Mouse (Mus musculus) lung, embryonic 15.5 days (tissue): Measurements from ENCODE around the gene Cadm2. TPM values are rescaled to one million over a fixed set of nuclear protein-coding genes. Genes with fewer than 3 reads are reported as not detected.

Experiments used
- ATAC-seq: fragments of 200-750 bp; cut with Nextera tagmentation; 2 replicates; pipeline ENCODE4 v1.8.0; 2017; ENCODE audit warnings: moderate number of reproducible peaks, borderline replicate concordance; ENCODE audit not compliant: low FRiP score, low TSS enrichment; ENCODE audit errors: extremely low read depth
- H3K27ac ChIP-seq: fragments of 300-500 bp; sonication (generic); 2 replicates; pipeline ENCODE4 v1.5.1; 2015; ENCODE audit warnings: moderate library complexity, mild to moderate bottlenecking, inconsistent platforms
- H3K27me3 ChIP-seq: fragments of 300-500 bp; sonication (generic); 2 replicates; pipeline ENCODE4 v1.6.1; 2015; ENCODE audit warnings: inconsistent platforms
- H3K36me3 ChIP-seq: fragments of 300-500 bp; sonication (generic); 2 replicates; pipeline ENCODE4 v1.6.1; 2015; ENCODE audit warnings: inconsistent platforms
- H3K4me1 ChIP-seq: fragments of 300-500 bp; sonication (generic); 2 replicates; pipeline ENCODE4 v1.6.1; 2015; ENCODE audit warnings: inconsistent platforms
- H3K4me2 ChIP-seq: fragments of 300-500 bp; sonication (generic); 2 replicates; pipeline ENCODE4 v1.6.1; 2015; ENCODE audit warnings: inconsistent platforms, mild to moderate bottlenecking, moderate library complexity
- H3K4me3 ChIP-seq: fragments of 300-500 bp; sonication (generic); 2 replicates; pipeline ENCODE4 v1.5.1; 2015; ENCODE audit warnings: mild to moderate bottlenecking, inconsistent platforms
- H3K9ac ChIP-seq: fragments of 300-500 bp; sonication (generic); 2 replicates; pipeline ENCODE4 v1.6.1; 2015; ENCODE audit warnings: inconsistent platforms
- H3K9me3 ChIP-seq: fragments of 300-500 bp; sonication (generic); 2 replicates; pipeline ENCODE4 v1.6.1; 2016; ENCODE audit warnings: inconsistent platforms
- WGBS: fragments of 180-500 bp; shearing (Covaris S2); methylation state at CpG from one replicate; pipeline ENCODE4 v1.1.7; 2015; 5-methylcytosine and 5-hydroxymethylcytosine counted together
- polyA plus RNA-seq: library from polyadenylated mRNA; unstranded; fragments of >200 nt; fragmentation: Nextera tagmentation; extraction: Ambion mirVana; gene quantifications from 2 replicates; pipeline ENCODE4 v1.2.1, GENCODE M21; 2015

Gene Cadm2
- polyA plus RNA-seq, 1 experiment from 2014 or later = 0.74 TPM

DNA sequence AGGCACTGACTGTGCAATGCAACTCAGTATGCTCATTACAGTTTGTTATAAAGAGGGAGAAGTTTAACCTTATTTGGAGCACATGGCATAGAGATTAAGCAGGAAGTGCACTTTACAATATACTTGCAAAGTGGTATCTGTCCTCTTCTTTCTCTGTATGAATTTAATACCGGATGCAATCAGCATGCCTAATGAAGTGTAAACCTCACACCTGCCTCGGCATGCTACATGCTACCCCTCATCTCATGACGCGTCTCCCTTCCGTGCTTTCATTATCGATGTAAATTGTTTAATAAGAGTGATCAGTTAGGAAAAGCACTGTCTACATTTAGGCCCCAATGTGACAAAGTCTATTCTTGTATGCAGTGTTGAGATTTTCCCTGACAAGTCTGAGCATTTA, 633.0 kb downstream of the Cadm2 start:
- H3K9me3 ChIP-seq = no peaks in the 10 kb centered on the region
- no peak overlapping the region for H3K4me2 ChIP-seq
- no peaks in the 10 kb centered on the region for H3K36me3 ChIP-seq
- no peak overlapping the region for H3K27ac ChIP-seq
- no peak overlapping the region for H3K4me3 ChIP-seq
- no peaks in the 10 kb centered on the region for H3K27me3 ChIP-seq
- no peak overlapping the region for H3K9ac ChIP-seq
- H3K4me1 ChIP-seq = no peaks in the 10 kb centered on the region
- ATAC-seq = no peak
- WGBS = 88% methylated on average over 6 of the region's 6 CpGs

- Histone ChIP-seq H3K4me3 (no peak overlapping the region), H3K4me2 (no peak overlapping the region), H3K9ac (no peak overlapping the region), H3K36me3 (no peaks in the 10 kb centered on the region), H3K27ac (no peak overlapping the region), H3K4me1 (no peaks in the 10 kb centered on the region), H3K9me3 (no peaks in the 10 kb centered on the region), H3K27me3 (no peaks in the 10 kb centered on the region)
- 58% methylated on average over 7 of the region's 7 CpGs for WGBS
- ATAC-seq = no peak
Measured at GRCm38 (mm10) chr16:66986879-66987278, 633.8 kb downstream of the Cadm2 start.

DNA sequence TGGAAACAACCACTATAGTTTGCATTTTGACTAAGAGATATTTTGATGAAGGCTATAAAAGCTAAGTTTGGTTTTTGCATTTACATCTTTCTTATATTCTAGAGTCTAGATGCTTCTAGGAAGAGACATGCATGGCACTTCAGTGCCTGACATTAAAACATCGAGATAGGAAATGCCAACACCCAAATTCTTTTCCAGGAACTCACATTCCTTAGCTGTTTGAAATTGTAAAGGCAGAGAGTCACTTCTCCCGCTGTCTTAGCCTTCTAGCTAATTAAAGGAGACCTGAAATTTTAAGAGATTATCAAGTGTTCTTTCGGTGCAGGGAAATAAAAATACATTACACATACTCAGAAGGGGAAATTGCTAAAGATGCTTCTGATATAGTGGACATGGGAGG, 649.8 kb downstream of the Cadm2 start:
- Histone ChIP-seq H3K4me3 (no peak overlapping the region), H3K4me2 (no peak overlapping the region), H3K27me3 (no peaks in the 10 kb centered on the region), H3K4me1 (no peaks in the 10 kb centered on the region), H3K27ac (no peak overlapping the region), H3K9me3 (no peaks in the 10 kb centered on the region), H3K36me3 (no peaks in the 10 kb centered on the region), H3K9ac (no peak overlapping the region)
- no peak for ATAC-seq
- 27% methylated on average over 3 of the region's 3 CpGs for WGBS

GRCm38 (mm10) chr16:66969520-66970144, 651.1 kb downstream of the Cadm2 start:
- no peak overlapping the region for H3K27ac ChIP-seq
- no peak overlapping the region for H3K4me3 ChIP-seq
- H3K4me2 ChIP-seq = no peak overlapping the region
- H3K36me3 ChIP-seq = no peaks in the 10 kb centered on the region
- no peak for ATAC-seq
- H3K9ac ChIP-seq = no peak overlapping the region
- no peaks in the 10 kb centered on the region for H3K27me3 ChIP-seq
- 69% methylated on average over 11 of the region's 11 CpGs for WGBS
- no peaks in the 10 kb centered on the region for H3K4me1 ChIP-seq
- H3K9me3 ChIP-seq = no peaks in the 10 kb centered on the region

DNA sequence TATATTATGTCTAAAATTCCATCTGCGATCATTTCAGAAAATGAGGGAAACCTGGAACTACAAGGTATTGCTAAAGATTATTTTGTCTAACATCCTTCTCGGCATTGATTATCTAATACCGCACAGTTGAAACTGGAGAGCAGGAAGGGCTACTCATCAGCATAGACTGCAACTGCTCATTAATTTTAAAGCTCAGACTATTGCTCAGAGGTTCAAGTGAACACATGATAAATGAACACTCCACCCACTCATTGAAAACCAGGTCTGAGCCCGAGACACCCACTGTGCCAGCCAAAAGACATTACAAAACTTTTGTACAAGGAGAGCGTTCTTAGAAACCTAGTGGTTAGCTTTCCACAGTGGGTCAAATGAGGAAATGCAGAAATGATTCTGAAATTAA, 652.4 kb downstream of the Cadm2 start:
- 74% methylated on average over 5 of the region's 5 CpGs for WGBS
- ATAC-seq = no peak
- Histone ChIP-seq H3K9me3 (no peaks in the 10 kb centered on the region), H3K4me3 (no peak overlapping the region), H3K4me1 (no peaks in the 10 kb centered on the region), H3K4me2 (no peak overlapping the region), H3K27me3 (no peaks in the 10 kb centered on the region), H3K9ac (no peak overlapping the region), H3K27ac (no peak overlapping the region), H3K36me3 (no peaks in the 10 kb centered on the region)

- Histone ChIP-seq H3K4me3 (no peak overlapping the region), H3K9me3 (no peaks in the 10 kb centered on the region), H3K27me3 (no peaks in the 10 kb centered on the region), H3K27ac (no peak overlapping the region), H3K4me2 (no peak overlapping the region), H3K4me1 (no peaks in the 10 kb centered on the region), H3K9ac (no peak overlapping the region), H3K36me3 (no peaks in the 10 kb centered on the region)
- ATAC-seq = no peak
- 82% methylated on average over 8 of the region's 8 CpGs for WGBS
Measured at GRCm38 (mm10) chr16:66967686-66968085, 653.0 kb downstream of the Cadm2 start.

- no peak overlapping the region for H3K4me2 ChIP-seq
- H3K4me3 ChIP-seq = no peak overlapping the region
- no peak overlapping the region for H3K27ac ChIP-seq
- ATAC-seq = no peak
- H3K9ac ChIP-seq = no peak overlapping the region
- H3K27me3 ChIP-seq = no peaks in the 10 kb centered on the region
- 58% methylated on average over 3 of the region's 3 CpGs for WGBS
- no peaks in the 10 kb centered on the region for H3K36me3 ChIP-seq
- H3K4me1 ChIP-seq = no peaks in the 10 kb centered on the region
- no peaks in the 10 kb centered on the region for H3K9me3 ChIP-seq
Measured at GRCm38 (mm10) chr16:66959146-66959545, 661.6 kb downstream of the Cadm2 start.

DNA sequence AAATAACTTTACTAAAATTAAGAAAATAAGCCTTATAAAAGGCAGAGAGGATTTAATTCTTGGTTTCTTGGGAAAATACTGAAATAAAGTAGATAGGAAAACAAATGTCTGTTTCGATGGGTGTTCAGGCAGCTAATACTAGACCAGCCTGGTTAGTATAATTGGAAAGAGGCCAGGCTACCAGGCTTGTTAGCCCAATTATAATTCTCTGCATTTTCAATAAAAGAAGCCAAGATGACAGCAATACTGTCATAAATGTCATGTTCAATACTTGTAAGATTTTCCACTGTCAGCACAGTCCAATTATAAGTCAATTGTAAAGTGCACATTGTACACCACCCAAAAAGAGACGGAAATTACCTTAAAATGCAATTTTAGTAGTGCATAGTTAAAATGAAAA, 664.8 kb downstream of the Cadm2 start:
- no peak for ATAC-seq
- 79% methylated on average over 2 of the region's 2 CpGs for WGBS
- no peaks in the 10 kb centered on the region for H3K9me3 ChIP-seq
- H3K36me3 ChIP-seq = no peaks in the 10 kb centered on the region
- no peak overlapping the region for H3K4me2 ChIP-seq
- H3K9ac ChIP-seq = no peak overlapping the region
- no peaks in the 10 kb centered on the region for H3K27me3 ChIP-seq
- H3K4me1 ChIP-seq = no peaks in the 10 kb centered on the region
- H3K4me3 ChIP-seq = no peak overlapping the region
- no peak overlapping the region for H3K27ac ChIP-seq

DNA sequence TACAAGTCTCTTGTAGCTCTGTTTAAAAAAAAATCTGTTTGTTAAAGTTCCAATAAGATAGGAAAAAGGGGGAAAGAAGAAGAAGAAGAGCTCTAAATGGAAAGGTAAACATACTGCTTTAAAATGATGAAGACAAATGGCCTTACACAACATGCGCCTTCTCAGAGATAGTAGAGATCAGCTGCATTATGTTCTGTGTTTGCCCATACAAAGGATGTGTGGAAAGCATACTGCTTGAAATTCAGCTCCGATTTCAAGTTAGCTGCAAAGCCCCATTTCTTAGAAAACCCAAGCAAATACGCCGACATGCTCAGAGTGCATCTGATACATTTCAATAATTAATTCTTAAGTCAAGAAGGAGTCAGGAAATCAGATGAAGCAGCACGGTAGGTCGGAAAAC, 684.4 kb downstream of the Cadm2 start:
- 54% methylated on average over 6 of the region's 6 CpGs for WGBS
- Histone ChIP-seq H3K4me1 (no peaks in the 10 kb centered on the region), H3K9ac (no peak overlapping the region), H3K27me3 (no peaks in the 10 kb centered on the region), H3K9me3 (no peaks in the 10 kb centered on the region), H3K4me3 (no peak overlapping the region), H3K36me3 (no peaks in the 10 kb centered on the region), H3K4me2 (no peak overlapping the region), H3K27ac (no peak overlapping the region)
- no peak for ATAC-seq

GRCm38 (mm10) chr16:66925517-66925916, 695.2 kb downstream of the Cadm2 start:
- Histone ChIP-seq H3K36me3 (no peaks in the 10 kb centered on the region), H3K27ac (no peak overlapping the region), H3K9me3 (no peaks in the 10 kb centered on the region), H3K27me3 (no peaks in the 10 kb centered on the region), H3K4me2 (no peak overlapping the region), H3K9ac (no peak overlapping the region), H3K4me1 (no peaks in the 10 kb centered on the region), H3K4me3 (no peak overlapping the region)
- no peak for ATAC-seq
- WGBS = 30% methylated on average over 1 of the region's 1 CpGs

- Histone ChIP-seq H3K4me2 (no peak overlapping the region), H3K4me3 (no peak overlapping the region), H3K4me1 (no peaks in the 10 kb centered on the region), H3K27me3 (no peaks in the 10 kb centered on the region), H3K36me3 (no peaks in the 10 kb centered on the region), H3K9ac (no peak overlapping the region), H3K27ac (no peak overlapping the region), H3K9me3 (no peaks in the 10 kb centered on the region)
- no peak for ATAC-seq
- WGBS = 85% methylated on average over 2 of the region's 2 CpGs
Measured at GRCm38 (mm10) chr16:66922753-66923152, 698.0 kb downstream of the Cadm2 start.

DNA sequence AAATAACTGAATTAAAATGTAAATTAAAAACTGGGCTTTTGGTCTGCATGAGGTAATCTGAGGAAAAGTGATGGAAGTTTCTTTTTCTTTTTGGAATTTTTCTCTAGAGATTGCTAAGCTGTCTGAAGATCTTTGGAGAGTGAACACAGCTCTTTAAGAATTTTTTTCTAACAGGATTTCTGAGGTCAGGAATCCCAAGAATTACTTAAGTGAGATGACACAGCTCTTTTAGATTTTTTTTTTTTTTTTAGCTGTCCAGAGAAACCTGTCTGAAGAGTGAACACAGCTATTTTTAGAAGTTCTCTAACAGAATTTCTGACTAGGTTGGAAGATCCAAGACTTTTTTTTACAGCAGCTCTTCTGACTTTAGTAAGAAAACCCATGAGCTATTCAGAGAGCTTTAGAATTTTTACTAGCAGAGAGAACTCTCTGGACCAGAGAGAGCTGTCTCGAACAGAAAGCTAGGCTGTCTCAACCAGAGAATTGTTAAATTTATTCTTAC, 699.2 kb downstream of the Cadm2 start:
- Histone ChIP-seq H3K27ac (no peak overlapping the region), H3K27me3 (no peaks in the 10 kb centered on the region), H3K9ac (no peak overlapping the region), H3K4me2 (no peak overlapping the region), H3K4me1 (no peaks in the 10 kb centered on the region), H3K4me3 (no peak overlapping the region), H3K9me3 (no peaks in the 10 kb centered on the region), H3K36me3 (no peaks in the 10 kb centered on the region)
- 73% methylated on average over 1 of the region's 1 CpGs for WGBS
- ATAC-seq = no peak

DNA sequence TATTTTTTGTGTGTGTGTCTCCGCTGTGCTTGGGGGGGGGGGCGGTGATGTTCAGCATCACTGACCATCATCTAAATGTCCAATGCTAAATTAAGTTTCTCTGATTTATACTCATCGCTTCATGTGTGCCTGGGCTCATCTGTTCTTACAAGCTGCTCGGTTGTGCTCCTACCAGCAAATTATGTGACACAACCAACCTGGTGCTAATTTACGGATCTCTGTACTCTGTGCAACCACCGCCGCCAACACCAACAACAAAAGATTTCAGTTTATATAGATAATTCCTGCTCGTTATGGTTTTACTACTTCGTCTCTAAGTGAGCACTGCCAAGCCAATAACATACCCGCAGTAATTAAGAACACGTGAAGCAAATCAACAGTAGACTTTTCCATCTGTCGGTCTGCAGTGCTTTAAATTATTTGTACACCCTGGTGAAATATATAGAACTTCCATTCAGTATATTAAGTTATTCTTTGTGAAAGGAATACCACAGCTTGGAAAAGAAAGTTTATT, 700.8 kb downstream of the Cadm2 start:
- H3K9ac ChIP-seq = no peak overlapping the region
- H3K9me3 ChIP-seq = no peaks in the 10 kb centered on the region
- 88% methylated on average over 12 of the region's 12 CpGs for WGBS
- H3K27me3 ChIP-seq = no peaks in the 10 kb centered on the region
- no peak for ATAC-seq
- H3K4me1 ChIP-seq = no peaks in the 10 kb centered on the region
- no peak overlapping the region for H3K27ac ChIP-seq
- H3K4me2 ChIP-seq = no peak overlapping the region
- no peaks in the 10 kb centered on the region for H3K36me3 ChIP-seq
- no peak overlapping the region for H3K4me3 ChIP-seq
